Mouse (Mus musculus) liver, embryonic 11.5 days (tissue): ENCODE measurements around the gene Bpifb2. TPM values are rescaled to one million over a fixed set of nuclear protein-coding genes. Genes with fewer than 3 reads are reported as not detected.

Experiments
- ATAC-seq: fragments of 200-750 bp; cut with Nextera tagmentation; replicated peaks from 2 replicates; pipeline ENCODE4 v1.8.0; 2017; ENCODE audit warnings: moderate number of reproducible peaks, mild to moderate bottlenecking, moderate TSS enrichment, moderate library complexity; ENCODE audit not compliant: low FRiP score
- DNase-seq: peaks from one replicate; pipeline ENCODE4 v3.0.0-alpha.2; 2017; ENCODE audit warnings: low spot score
- H3K27ac ChIP-seq: fragments of 300-500 bp; sonication (generic); 2 replicates; pipeline ENCODE4 v1.5.1; 2014; ENCODE audit warnings: mild to moderate bottlenecking, low read depth, low read length, control low read depth
- H3K27me3 ChIP-seq: fragments of 300-500 bp; sonication (generic); replicated peaks from 2 replicates; pipeline ENCODE4 v1.6.1; 2014; ENCODE audit warnings: low read length, mixed read lengths; ENCODE audit not compliant: control insufficient read depth, insufficient read depth
- H3K36me3 ChIP-seq: fragments of 300-500 bp; sonication (generic); 2 replicates; pipeline ENCODE4 v1.6.1; 2014; ENCODE audit warnings: mild to moderate bottlenecking, low read length, moderate library complexity, mixed read lengths; ENCODE audit not compliant: control insufficient read depth, insufficient read depth
- H3K4me1 ChIP-seq: fragments of 300-500 bp; sonication (generic); replicated peaks from 2 replicates; pipeline ENCODE4 v1.6.1; 2014; ENCODE audit warnings: low read length, mixed read lengths; ENCODE audit not compliant: control insufficient read depth, insufficient read depth
- H3K4me2 ChIP-seq: fragments of 300-500 bp; sonication (generic); 2 replicates; pipeline ENCODE4 v1.6.1; 2014; ENCODE audit warnings: mild to moderate bottlenecking, control low read depth, moderate library complexity
- H3K4me3 ChIP-seq: fragments of 300-500 bp; sonication (generic); 2 replicates; pipeline ENCODE4 v1.5.1; 2014; ENCODE audit warnings: low read depth, low read length, control low read depth
- H3K9ac ChIP-seq: fragments of 300-500 bp; sonication (generic); 2 replicates; pipeline ENCODE4 v1.6.1; 2014; ENCODE audit warnings: low read depth, low read length, control low read depth
- H3K9me3 ChIP-seq: fragments of 300-500 bp; sonication (generic); 2 replicates; pipeline ENCODE4 v1.6.1; 2016; ENCODE audit warnings: low read length, inconsistent platforms, mixed read lengths; ENCODE audit not compliant: control insufficient read depth
- WGBS: fragments of 180-500 bp; shearing (Covaris S2); extraction: QIAGEN DNeasy Blood & Tissue Kit; methylation state at CpG from one replicate; pipeline ENCODE4 v1.1.7; 2014; 5-methylcytosine and 5-hydroxymethylcytosine counted together
- polyA plus RNA-seq: library from polyadenylated mRNA; unstranded; fragments of >200 nt; fragmentation: Nextera tagmentation; extraction: Ambion mirVana; gene quantifications from 2 replicates; pipeline ENCODE4 v1.2.1, GENCODE M21; 2014

Gene Bpifb2
- polyA plus RNA-seq, 1 experiment from 2014 or later: not detected

GRCm38 (mm10) chr2:153943537-153943936 lies 68.7 kb downstream of the Bpifb2 start:
- Histone ChIP-seq H3K4me2 (no peak overlapping the region), H3K4me3 (no peak overlapping the region), H3K27ac (no peak overlapping the region), H3K36me3 (no peaks in the 10 kb centered on the region), H3K9ac (no peak overlapping the region), H3K9me3 (no peaks in the 10 kb centered on the region), H3K4me1 (no peaks in the 10 kb centered on the region), H3K27me3 (no peaks in the 10 kb centered on the region)
- 44% methylated on average over 3 of the region's 3 CpGs for WGBS
- DNase-seq (peak; percentile 50), ATAC-seq (no peak)

- no peaks in the 10 kb centered on the region for H3K4me1 ChIP-seq
- no peak overlapping the region for H3K27ac ChIP-seq
- H3K4me3 ChIP-seq: no peak overlapping the region
- no peak overlapping the region for H3K9ac ChIP-seq
- no peaks in the 10 kb centered on the region for H3K9me3 ChIP-seq
- no peaks in the 10 kb centered on the region for H3K27me3 ChIP-seq
- H3K4me2 ChIP-seq: no peak overlapping the region
- no peaks in the 10 kb centered on the region for H3K36me3 ChIP-seq
- DNase-seq (no peak), ATAC-seq (peak; percentile 55; the same call in 1 of the 2 replicates)
- WGBS: 65% methylated on average over 8 of the region's 8 CpGs
These were observed 69.7 kb downstream of the Bpifb2 start for GRCm38 (mm10) chr2:153944567-153944966.

Other genes with a start within 250 kb of the Bpifb2 start
- gene Commd7, start 242.3 kb upstream of the Bpifb2 start, polyA plus RNA-seq: 65.1 and 66.8 TPM in 2 replicates
- gene Dnmt3b, start 225.6 kb upstream of the Bpifb2 start, polyA plus RNA-seq: 27.2 and 27.8 TPM in 2 replicates
- gene Dnmt3c, start 178.4 kb upstream of the Bpifb2 start, polyA plus RNA-seq: 0.49 and 0.77 TPM in 2 replicates
- gene Mapre1, start 133.8 kb upstream of the Bpifb2 start, polyA plus RNA-seq: 235 and 274 TPM in 2 replicates
- 0.07 TPM in 1 of 2 replicates, not detected in the other for gene Efcab8, start 95.1 kb upstream of the Bpifb2 start, polyA plus RNA-seq
- not detected in 2 replicates for gene Sun5, start 4.0 kb upstream of the Bpifb2 start, polyA plus RNA-seq
- gene Bpifb6, start 25.3 kb downstream of the Bpifb2 start, polyA plus RNA-seq: not detected in 2 replicates
- gene Bpifb3, start 43.2 kb downstream of the Bpifb2 start, polyA plus RNA-seq: not detected in 2 replicates
- gene Bpifb4, start 63.2 kb downstream of the Bpifb2 start, polyA plus RNA-seq: not detected in 2 replicates
- not detected in 2 replicates for gene Bpifa6, start 99.9 kb downstream of the Bpifb2 start, polyA plus RNA-seq
- gene Bpifa2, start 133.2 kb downstream of the Bpifb2 start, polyA plus RNA-seq: not detected in 2 replicates